Mouse (Mus musculus) forebrain, embryonic 12.5 days (tissue): Measurements from ENCODE around the gene Kctd15. TPM values are rescaled to one million over a fixed set of nuclear protein-coding genes. Genes with fewer than 3 reads are reported as not detected.

ENCODE experiments used
- ATAC-seq: fragments of 200-750 bp; cut with Nextera tagmentation; 2 replicates; pipeline ENCODE4 v1.8.0; 2017; ENCODE audit warnings: moderate TSS enrichment; ENCODE audit not compliant: low FRiP score
- H3K27ac ChIP-seq: fragments of 300-500 bp; sonication (generic); 2 replicates; pipeline ENCODE4 v1.5.1; 2016; ENCODE audit warnings: mild to moderate bottlenecking
- H3K27me3 ChIP-seq: fragments of 300-500 bp; sonication (generic); 2 replicates; pipeline ENCODE4 v1.6.1; 2016; ENCODE audit warnings: mild to moderate bottlenecking
- H3K36me3 ChIP-seq: fragments of 300-500 bp; sonication (generic); replicated peaks from 2 replicates; pipeline ENCODE4 v1.6.1; 2016; ENCODE audit warnings: mild to moderate bottlenecking
- H3K4me1 ChIP-seq: fragments of 300-500 bp; sonication (generic); 2 replicates; pipeline ENCODE4 v1.6.1; 2016
- H3K4me2 ChIP-seq: fragments of 300-500 bp; sonication (generic); 2 replicates; pipeline ENCODE4 v1.6.1; 2016; ENCODE audit warnings: mild to moderate bottlenecking, moderate library complexity
- H3K4me3 ChIP-seq: fragments of 300-500 bp; sonication (generic); replicated peaks from 2 replicates; pipeline ENCODE4 v1.5.1; 2016; ENCODE audit warnings: mild to moderate bottlenecking
- H3K9ac ChIP-seq: fragments of 300-500 bp; sonication (generic); 2 replicates; pipeline ENCODE4 v1.6.1; 2016; ENCODE audit warnings: mild to moderate bottlenecking
- H3K9me3 ChIP-seq: fragments of 300-500 bp; sonication (generic); 2 replicates; pipeline ENCODE4 v1.6.1; 2016
- WGBS: fragments of 180-500 bp; shearing (Covaris S2); methylation state at CpG from one replicate; pipeline ENCODE4 v1.1.7; 2016; 5-methylcytosine and 5-hydroxymethylcytosine counted together
- polyA plus RNA-seq: library from polyadenylated mRNA; unstranded; fragments of >200 nt; fragmentation: Nextera tagmentation; extraction: Ambion mirVana; gene quantifications from 2 replicates; pipeline ENCODE4 v1.2.1, GENCODE M21; 2016

Gene Kctd15
- polyA plus RNA-seq = 37.9 and 38.1 TPM in 2 replicates

- H3K36me3 ChIP-seq = no peaks in the 10 kb centered on the region
- H3K9ac ChIP-seq = peak within 1 kb of the TSS; percentile 88
- peaks cover 21% of the 10 kb centered on the region for H3K4me1 ChIP-seq
- no peaks in the 10 kb centered on the region for H3K9me3 ChIP-seq
- H3K4me3 ChIP-seq = peak within 1 kb of the TSS; percentile 81
- H3K27me3 ChIP-seq = no peaks in the 10 kb centered on the region
- 66% methylated on average over 5 of the region's 5 CpGs for WGBS
- ATAC-seq = no peak
- peak within 1 kb of the TSS; percentile 75 for H3K4me2 ChIP-seq
- H3K27ac ChIP-seq = peak within 1 kb of the TSS; percentile 99
Observed at GRCm38 (mm10) chr7:34656632-34657031, at the start of gene Kctd15. TSS of gene Kctd15 (minus strand) at chr7:34656732.

- H3K9ac ChIP-seq = no peak overlapping the region
- no peak for ATAC-seq
- H3K9me3 ChIP-seq = no peaks in the 10 kb centered on the region
- peaks cover 13% of the 10 kb centered on the region for H3K4me1 ChIP-seq
- H3K27me3 ChIP-seq = no peaks in the 10 kb centered on the region
- H3K36me3 ChIP-seq = no peaks in the 10 kb centered on the region
- no peak overlapping the region for H3K27ac ChIP-seq
- WGBS = 34% methylated on average over 4 of the region's 4 CpGs
- H3K4me3 ChIP-seq = no peak overlapping the region
- H3K4me2 ChIP-seq = no peak overlapping the region
Observed at GRCm38 (mm10) chr7:34704401-34704800, 47.9 kb upstream of the Kctd15 start.

- Histone ChIP-seq H3K4me3 (no peak overlapping the region), H3K4me1 (peaks cover 13% of the 10 kb centered on the region), H3K27me3 (no peaks in the 10 kb centered on the region), H3K27ac (no peak overlapping the region), H3K9me3 (no peaks in the 10 kb centered on the region), H3K9ac (no peak overlapping the region), H3K36me3 (no peaks in the 10 kb centered on the region), H3K4me2 (no peak overlapping the region)
- 64% methylated on average over 4 of the region's 4 CpGs for WGBS
- no peak for ATAC-seq
Observed at GRCm38 (mm10) chr7:34703437-34703836, 46.9 kb upstream of the Kctd15 start.

- WGBS = 19% methylated on average over 11 of the region's 11 CpGs
Observed at GRCm38 (mm10) chr7:34702718-34703351, 46.3 kb upstream of the Kctd15 start.

GRCm38 (mm10) chr7:34699888-34700287 lies 43.4 kb upstream of the Kctd15 start:
- ATAC-seq = no peak
- WGBS = 80% methylated on average over 3 of the region's 3 CpGs
- no peaks in the 10 kb centered on the region for H3K36me3 ChIP-seq
- no peaks in the 10 kb centered on the region for H3K27me3 ChIP-seq
- no peaks in the 10 kb centered on the region for H3K9me3 ChIP-seq
- no peak overlapping the region for H3K27ac ChIP-seq
- H3K4me1 ChIP-seq = peaks cover 24% of the 10 kb centered on the region
- no peak overlapping the region for H3K4me3 ChIP-seq
- H3K4me2 ChIP-seq = no peak overlapping the region
- no peak overlapping the region for H3K9ac ChIP-seq

More at GRCm38 (mm10) chr7:34702718-34703351, 46.3 kb upstream of the Kctd15 start:
- Histone ChIP-seq H3K4me2 (no peak overlapping the region), H3K27ac (no peak overlapping the region), H3K36me3 (no peaks in the 10 kb centered on the region), H3K9me3 (no peaks in the 10 kb centered on the region), H3K9ac (no peak overlapping the region), H3K27me3 (no peaks in the 10 kb centered on the region), H3K4me3 (no peak overlapping the region), H3K4me1 (peaks cover 13% of the 10 kb centered on the region)
- ATAC-seq = no peak

GRCm38 (mm10) chr7:34698221-34698620 lies 41.7 kb upstream of the Kctd15 start:
- H3K4me1 ChIP-seq = peaks cover 26% of the 10 kb centered on the region
- no peak for ATAC-seq
- H3K4me3 ChIP-seq = no peak overlapping the region
- no peak overlapping the region for H3K27ac ChIP-seq
- no peaks in the 10 kb centered on the region for H3K9me3 ChIP-seq
- no peak overlapping the region for H3K9ac ChIP-seq
- H3K27me3 ChIP-seq = no peaks in the 10 kb centered on the region
- WGBS = 88% methylated on average over 9 of the region's 9 CpGs
- H3K36me3 ChIP-seq = no peaks in the 10 kb centered on the region
- H3K4me2 ChIP-seq = no peak overlapping the region

GRCm38 (mm10) chr7:34696086-34696485 lies 39.6 kb upstream of the Kctd15 start:
- 68% methylated on average over 9 of the region's 9 CpGs for WGBS

GRCm38 (mm10) chr7:34694898-34695297 lies 38.4 kb upstream of the Kctd15 start:
- Histone ChIP-seq H3K4me2 (no peak overlapping the region), H3K9me3 (no peaks in the 10 kb centered on the region), H3K27ac (0 out of 2 replicates have a peak overlapping the region, but pooled peaks have one; percentile 65), H3K36me3 (no peaks in the 10 kb centered on the region), H3K9ac (no peak overlapping the region), H3K4me1 (peaks cover 51% of the 10 kb centered on the region), H3K4me3 (no peak overlapping the region), H3K27me3 (no peaks in the 10 kb centered on the region)
- peak; percentile 68 for ATAC-seq
- 51% methylated on average over 9 of the region's 9 CpGs for WGBS

More at GRCm38 (mm10) chr7:34696086-34696485, 39.6 kb upstream of the Kctd15 start:
- Histone ChIP-seq H3K27me3 (no peaks in the 10 kb centered on the region), H3K4me1 (peaks cover 40% of the 10 kb centered on the region), H3K4me3 (no peak overlapping the region), H3K36me3 (no peaks in the 10 kb centered on the region), H3K27ac (peak overlapping the region; percentile 21; the same call in 1 of the 2 replicates), H3K9me3 (no peaks in the 10 kb centered on the region), H3K9ac (no peak overlapping the region), H3K4me2 (no peak overlapping the region)
- peak; percentile 40; the same call in 1 of the 2 replicates for ATAC-seq

GRCm38 (mm10) chr7:34693916-34694315 lies 37.4 kb upstream of the Kctd15 start:
- peaks cover 60% of the 10 kb centered on the region for H3K4me1 ChIP-seq
- no peak for ATAC-seq
- no peak overlapping the region for H3K27ac ChIP-seq
- no peaks in the 10 kb centered on the region for H3K9me3 ChIP-seq
- no peak overlapping the region for H3K9ac ChIP-seq
- 94% methylated on average over 13 of the region's 13 CpGs for WGBS
- H3K27me3 ChIP-seq = no peaks in the 10 kb centered on the region
- H3K4me3 ChIP-seq = no peak overlapping the region
- no peak overlapping the region for H3K4me2 ChIP-seq
- no peaks in the 10 kb centered on the region for H3K36me3 ChIP-seq

- Histone ChIP-seq H3K36me3 (no peaks in the 10 kb centered on the region), H3K4me1 (peaks cover 64% of the 10 kb centered on the region), H3K9me3 (no peaks in the 10 kb centered on the region), H3K27me3 (no peaks in the 10 kb centered on the region), H3K4me3 (no peak overlapping the region), H3K27ac (no peak overlapping the region), H3K9ac (no peak overlapping the region), H3K4me2 (no peak overlapping the region)
- 81% methylated on average over 4 of the region's 4 CpGs for WGBS
- no peak for ATAC-seq
Observed at GRCm38 (mm10) chr7:34693072-34693471, 36.5 kb upstream of the Kctd15 start.

- Histone ChIP-seq H3K4me2 (no peak overlapping the region), H3K4me1 (peaks cover 67% of the 10 kb centered on the region), H3K36me3 (no peaks in the 10 kb centered on the region), H3K27me3 (no peaks in the 10 kb centered on the region), H3K27ac (peak overlapping the region; percentile 67), H3K4me3 (no peak overlapping the region), H3K9me3 (no peaks in the 10 kb centered on the region), H3K9ac (no peak overlapping the region)
- WGBS = 55% methylated on average over 13 of the region's 13 CpGs
- peak; percentile 44 for ATAC-seq
Observed at GRCm38 (mm10) chr7:34690111-34690510, 33.6 kb upstream of the Kctd15 start.

GRCm38 (mm10) chr7:34689028-34689427 lies 32.5 kb upstream of the Kctd15 start:
- peaks cover 62% of the 10 kb centered on the region for H3K4me1 ChIP-seq
- no peak overlapping the region for H3K4me2 ChIP-seq
- no peak overlapping the region for H3K4me3 ChIP-seq
- no peaks in the 10 kb centered on the region for H3K36me3 ChIP-seq
- no peak overlapping the region for H3K9ac ChIP-seq
- no peaks in the 10 kb centered on the region for H3K9me3 ChIP-seq
- no peak overlapping the region for H3K27ac ChIP-seq
- 44% methylated on average over 6 of the region's 6 CpGs for WGBS
- no peak for ATAC-seq
- 0 out of 2 replicates have a peak, but pooled peaks cover 4% of the 10 kb centered on the region for H3K27me3 ChIP-seq

GRCm38 (mm10) chr7:34685801-34686200 lies 29.3 kb upstream of the Kctd15 start:
- WGBS = 23% methylated on average over 6 of the region's 7 CpGs
- H3K36me3 ChIP-seq = no peaks in the 10 kb centered on the region
- H3K4me2 ChIP-seq = no peak overlapping the region
- no peaks in the 10 kb centered on the region for H3K9me3 ChIP-seq
- no peak overlapping the region for H3K4me3 ChIP-seq
- peaks cover 6% of the 10 kb centered on the region; the same call in 1 of the 2 replicates for H3K27me3 ChIP-seq
- H3K4me1 ChIP-seq = peaks cover 44% of the 10 kb centered on the region
- no peak overlapping the region for H3K27ac ChIP-seq
- H3K9ac ChIP-seq = no peak overlapping the region
- ATAC-seq = no peak
